Mouse (Mus musculus): ENCODE measurements at regions not wholly inside any gene's neighbourhood (a gene's known extent, or its start where the extent isn't known, plus 50 kb on each side); places are given as distances from the start of the nearest gene placed in this dataset.

DNA sequence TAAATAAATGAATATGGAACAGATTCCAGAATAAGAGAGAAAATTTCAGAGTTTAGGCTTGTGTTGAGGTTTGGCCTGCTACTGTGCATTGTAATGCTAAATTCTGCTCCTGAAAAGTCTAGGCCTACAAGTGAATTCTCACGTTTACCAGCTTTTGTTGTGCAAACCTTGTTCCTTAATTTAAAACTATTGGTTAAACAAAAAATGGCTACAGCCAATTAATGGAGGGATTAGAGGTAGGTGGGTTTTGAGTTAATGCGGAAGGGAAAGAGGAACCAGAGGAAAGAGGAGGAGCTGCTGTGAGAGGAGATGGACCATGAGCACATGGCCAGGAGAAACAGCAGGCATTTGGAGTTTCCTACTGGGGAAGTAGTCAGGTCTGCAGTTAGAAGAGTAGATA lies 79.1 kb upstream of the Tle4 start:
- intact Hi-C loops (cut with DNase I): no loop called here
- no peak for TF ChIP-seq CTCF (IDR thresholded peaks at IDR 0.05)
- no peak overlapping the region for H3K27ac ChIP-seq

DNA sequence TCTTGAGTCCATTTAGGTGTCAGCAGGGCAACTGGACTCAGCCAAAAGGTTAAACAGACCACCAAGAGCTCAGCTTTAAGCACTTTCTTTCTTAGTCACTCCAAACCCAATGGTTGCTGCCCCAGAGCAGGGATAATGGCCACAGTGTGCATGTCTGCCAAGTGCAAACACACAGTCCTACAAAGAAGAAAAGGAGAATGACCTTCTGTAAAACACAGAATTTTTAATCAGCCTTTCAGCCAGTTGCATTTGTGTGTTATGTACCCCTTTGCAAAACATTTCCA lies 72.9 kb upstream of the Tle4 start:
- DNase-seq (ENCODE audit: extremely low spot score in 1 of 2, low spot score in 2 of 2): peak in 1 of 2 experiments; percentile 9
- no peak for TF ChIP-seq CTCF (IDR thresholded peaks at IDR 0.05)
- no peak overlapping the region for H3K27ac ChIP-seq
- intact Hi-C loops (cut with DNase I): no loop called here
- no peak overlapping the region for H3K4me3 ChIP-seq

More for the DNA sequence above, 79.1 kb upstream of the Tle4 start:
- DNase-seq (ENCODE audit: extremely low spot score in 1 of 2, low spot score in 2 of 2): no peak
- no peak overlapping the region for H3K4me3 ChIP-seq

DNA sequence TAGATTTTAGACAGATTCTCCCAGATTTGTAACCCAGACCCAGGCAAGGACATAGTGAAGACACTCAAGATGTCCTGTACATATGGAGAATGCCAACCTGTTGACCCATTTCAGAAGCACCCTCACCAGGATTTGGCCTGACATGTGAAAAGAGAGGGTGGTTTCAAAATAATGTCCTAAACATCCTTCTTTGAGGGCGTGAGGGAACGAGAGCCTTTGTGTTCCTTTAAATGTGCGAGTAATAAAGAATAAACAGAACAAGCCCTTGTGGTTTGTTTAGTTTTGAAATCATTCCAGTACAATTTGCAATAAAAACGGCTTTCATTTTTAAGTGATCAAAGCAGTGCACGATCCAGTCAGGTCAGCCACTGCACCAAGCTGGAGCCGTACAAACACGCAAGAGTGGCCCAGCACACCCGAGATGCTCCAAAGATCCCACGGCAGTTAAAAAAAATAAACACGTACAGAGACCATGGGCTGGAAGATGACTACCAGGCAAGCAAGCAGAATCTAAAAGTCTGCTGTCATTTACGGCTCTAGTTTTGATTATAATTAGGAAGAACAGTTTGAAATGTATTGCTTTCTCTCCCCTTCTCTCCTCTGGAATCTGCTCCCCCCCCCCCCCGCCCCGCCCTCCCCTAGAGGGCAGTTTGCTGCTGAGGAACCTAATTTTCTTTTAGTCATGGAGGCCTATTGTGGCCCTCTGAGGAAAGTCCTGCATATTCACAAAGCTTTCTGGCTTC lies 72.4 kb upstream of the Tle4 start:
- Histone ChIP-seq H3K4me3 (0 out of 2 replicates have a peak overlapping the region, but pooled peaks have one; percentile 1), H3K27ac (no peak overlapping the region)
- intact Hi-C loops (cut with DNase I): no loop called here
- no peak for DNase-seq (ENCODE audit: extremely low spot score in 1 of 2, low spot score in 2 of 2)
- TF ChIP-seq CTCF (IDR thresholded peaks at IDR 0.05): no peak

DNA sequence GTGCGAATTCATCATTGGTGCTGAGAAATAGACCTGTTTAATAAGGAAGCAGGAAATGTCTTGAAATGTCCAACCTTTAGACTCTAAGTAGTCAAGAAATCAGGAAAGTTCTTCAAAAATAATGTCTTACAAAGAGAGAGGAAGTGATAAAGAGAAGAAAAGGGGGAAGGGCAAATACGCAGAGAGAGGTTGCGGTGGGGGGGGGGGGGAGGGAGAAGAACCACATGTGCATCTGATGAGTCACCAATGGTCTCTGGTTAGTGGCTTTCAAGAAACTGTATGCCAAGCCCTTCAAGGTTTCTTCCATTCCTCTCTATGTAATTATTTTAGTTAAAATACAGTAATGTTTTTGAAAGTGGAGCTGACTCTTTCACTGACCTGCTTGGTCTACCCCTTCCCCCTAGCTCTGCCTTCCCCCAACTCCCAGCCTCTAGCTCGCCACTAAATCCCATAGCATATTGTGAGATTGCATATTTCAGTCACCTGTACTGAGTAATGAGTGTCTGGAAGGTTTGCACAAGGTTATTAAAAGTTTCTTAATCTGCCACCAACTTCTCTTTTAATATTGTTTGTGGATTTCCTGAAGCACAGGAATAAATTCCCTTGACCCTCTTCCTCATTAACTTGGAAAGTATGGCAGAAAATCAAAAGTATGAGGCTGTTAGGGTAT lies 70.8 kb upstream of the Tle4 start:
- no peak for TF ChIP-seq CTCF (IDR thresholded peaks at IDR 0.05)
- intact Hi-C loops (cut with DNase I): no loop called here
- H3K27ac ChIP-seq: no peak overlapping the region
- no peak overlapping the region for H3K4me3 ChIP-seq
- no peak for DNase-seq (ENCODE audit: extremely low spot score in 1 of 2, low spot score in 2 of 2)

DNA sequence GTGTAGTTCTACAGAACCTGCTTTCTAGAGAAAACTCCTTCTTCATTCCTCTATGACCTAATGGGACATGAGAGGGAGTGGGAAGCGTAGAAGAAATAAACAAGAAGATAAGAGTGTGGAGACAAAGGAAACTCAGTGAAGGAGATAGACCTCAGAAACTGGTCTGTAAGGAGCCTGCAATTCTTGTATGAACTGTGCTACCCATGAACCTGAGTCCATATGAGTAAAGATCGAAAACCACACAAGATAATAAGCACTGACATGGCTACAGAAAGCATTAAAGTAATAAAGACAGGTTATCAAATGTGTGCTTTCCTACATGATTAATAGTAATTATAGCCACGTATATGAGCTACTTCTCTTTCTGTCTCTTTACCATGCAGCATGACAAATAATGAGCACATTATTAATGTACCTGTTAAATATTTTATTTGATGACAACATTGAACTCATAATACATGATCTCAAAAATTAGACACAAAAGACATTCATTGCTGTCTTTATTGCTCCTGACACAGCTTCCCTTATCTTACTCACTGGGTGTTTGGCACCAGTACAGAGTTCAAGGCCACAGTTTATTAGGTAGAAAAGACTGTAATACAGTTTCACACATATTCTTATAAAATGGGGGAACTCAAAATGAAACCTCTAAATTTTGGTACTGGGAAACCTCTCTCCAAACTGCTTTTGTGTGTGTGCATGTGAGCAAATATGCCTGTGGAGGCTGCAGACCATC lies 67.0 kb upstream of the Tle4 start:
- DNase-seq (ENCODE audit: extremely low spot score in 1 of 2, low spot score in 2 of 2): no peak
- H3K4me3 ChIP-seq: no peak overlapping the region
- TF ChIP-seq CTCF (IDR thresholded peaks at IDR 0.05): no peak
- intact Hi-C loops (cut with DNase I): no loop called here
- H3K27ac ChIP-seq: no peak overlapping the region

DNA sequence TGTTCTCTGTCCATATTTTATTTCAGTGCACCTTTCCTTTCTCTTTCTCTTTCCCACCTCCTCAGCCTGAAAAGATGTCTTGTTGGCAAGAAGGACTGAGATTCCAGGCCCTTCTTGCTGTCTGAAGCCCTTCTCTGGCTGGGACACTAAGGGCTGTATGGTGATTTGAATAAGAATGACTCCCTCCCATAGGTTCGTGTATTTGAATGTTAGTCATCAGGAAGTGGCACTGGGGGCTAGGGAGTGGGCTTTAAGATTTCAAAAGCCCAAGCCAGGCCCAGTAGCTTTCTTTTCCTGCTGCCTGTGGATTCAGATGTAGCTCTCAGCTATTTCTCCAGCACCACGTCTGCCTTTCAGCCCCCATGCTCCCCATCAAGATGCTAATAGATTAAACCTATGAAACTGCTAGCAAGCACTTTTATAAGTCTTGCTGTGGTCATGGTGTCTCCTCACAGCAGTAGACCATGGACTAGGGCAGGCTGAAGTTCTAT lies 66.3 kb upstream of the Tle4 start:
- Histone ChIP-seq H3K4me3 (no peak overlapping the region), H3K27ac (no peak overlapping the region)
- no peak for DNase-seq (ENCODE audit: extremely low spot score in 1 of 2, low spot score in 2 of 2)
- no peak for TF ChIP-seq CTCF (IDR thresholded peaks at IDR 0.05)
- intact Hi-C loops (cut with DNase I): no loop called here

DNA sequence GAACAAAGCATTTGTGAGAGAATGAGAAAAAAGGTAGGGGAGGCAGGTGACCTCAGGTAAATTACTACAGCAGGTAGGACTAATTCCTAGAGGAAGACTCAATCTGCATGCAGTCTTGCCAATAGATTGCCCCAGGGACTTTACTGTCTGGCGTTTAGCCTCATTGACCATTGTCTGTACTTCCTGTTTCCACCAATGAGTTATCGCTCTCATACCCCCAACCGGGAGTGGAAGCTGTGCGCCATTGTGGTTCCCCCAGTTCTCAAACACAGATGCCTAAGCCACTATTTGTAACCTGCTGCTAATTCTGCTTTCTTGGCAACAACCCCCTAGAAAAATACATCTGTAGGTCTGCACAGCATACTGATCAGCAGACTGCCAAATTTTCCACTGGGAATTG lies 65.5 kb upstream of the Tle4 start:
- Histone ChIP-seq H3K4me3 (no peak overlapping the region), H3K27ac (no peak overlapping the region)
- no peak for DNase-seq (ENCODE audit: extremely low spot score in 1 of 2, low spot score in 2 of 2)
- intact Hi-C loops (cut with DNase I): no loop called here
- TF ChIP-seq CTCF (IDR thresholded peaks at IDR 0.05): no peak

DNA sequence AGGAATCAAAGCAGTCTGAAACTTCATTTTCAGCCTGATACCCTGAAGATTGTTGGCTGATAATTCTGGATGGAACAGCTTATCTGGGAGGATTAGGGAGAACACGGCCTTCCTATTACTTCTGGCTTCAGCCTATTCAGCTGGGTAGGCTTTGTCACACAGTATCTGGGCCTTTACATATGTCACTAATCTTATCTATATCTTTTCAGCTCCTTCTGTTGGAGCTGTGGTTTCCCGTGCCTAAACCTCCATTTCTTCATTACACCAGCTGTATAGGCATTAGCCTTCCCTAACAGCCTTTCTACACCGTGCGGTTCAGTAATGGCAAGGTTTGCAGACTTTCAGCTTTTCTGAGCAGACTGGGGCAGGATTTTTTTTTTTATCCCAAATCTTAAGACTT lies 61.9 kb upstream of the Tle4 start:
- intact Hi-C loops (cut with DNase I): no loop called here
- Histone ChIP-seq H3K4me3 (no peak overlapping the region), H3K27ac (no peak overlapping the region)
- no peak for TF ChIP-seq CTCF (IDR thresholded peaks at IDR 0.05)
- DNase-seq (ENCODE audit: extremely low spot score in 1 of 2, low spot score in 2 of 2): no peak

DNA sequence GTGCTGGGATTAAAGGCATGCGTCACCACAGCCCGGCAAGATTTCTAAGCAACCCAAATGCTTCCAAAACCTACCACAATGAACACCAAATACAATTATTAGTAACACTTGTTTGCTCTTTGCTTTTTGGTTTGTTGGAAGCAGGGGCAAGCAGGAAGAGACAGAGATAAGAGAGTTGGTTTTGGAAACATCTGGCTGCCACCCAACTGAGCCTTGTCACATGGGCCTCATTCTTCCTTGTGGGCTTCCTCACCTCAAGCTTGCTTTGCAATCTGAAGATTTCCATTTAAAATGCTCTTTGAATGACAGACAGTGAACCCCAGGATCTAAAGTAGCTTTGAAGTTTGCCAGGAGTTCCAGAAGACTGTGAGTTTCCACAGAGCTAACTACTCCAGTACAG lies 60.6 kb upstream of the Tle4 start:
- no peak overlapping the region for H3K27ac ChIP-seq
- no peak for TF ChIP-seq CTCF (IDR thresholded peaks at IDR 0.05)
- DNase-seq (ENCODE audit: extremely low spot score in 1 of 2, low spot score in 2 of 2): no peak
- H3K4me3 ChIP-seq: no peak overlapping the region
- intact Hi-C loops (cut with DNase I): no loop called here

DNA sequence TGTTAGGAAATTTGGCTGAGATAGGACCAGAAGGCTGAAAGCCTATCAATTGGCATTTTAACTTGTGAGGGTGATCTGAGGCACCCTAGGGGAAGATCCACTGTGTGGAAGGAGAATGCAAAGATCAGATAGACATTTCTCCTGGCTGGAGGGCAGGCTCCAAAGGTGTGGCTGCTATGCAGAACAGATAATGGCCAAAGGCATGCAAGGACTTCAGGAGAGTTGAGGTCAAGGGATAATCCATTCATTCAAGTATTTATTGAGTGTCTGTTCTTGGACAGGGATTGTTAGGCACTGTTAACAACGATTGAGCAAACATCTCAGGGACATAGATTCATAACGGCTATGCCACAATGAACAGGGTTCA lies 58.2 kb upstream of the Tle4 start:
- H3K4me3 ChIP-seq: no peak overlapping the region
- no peak overlapping the region for H3K27ac ChIP-seq
- TF ChIP-seq CTCF (IDR thresholded peaks at IDR 0.05): no peak
- intact Hi-C loops (cut with DNase I): no loop called here
- no peak for DNase-seq (ENCODE audit: extremely low spot score in 1 of 2, low spot score in 2 of 2)

DNA sequence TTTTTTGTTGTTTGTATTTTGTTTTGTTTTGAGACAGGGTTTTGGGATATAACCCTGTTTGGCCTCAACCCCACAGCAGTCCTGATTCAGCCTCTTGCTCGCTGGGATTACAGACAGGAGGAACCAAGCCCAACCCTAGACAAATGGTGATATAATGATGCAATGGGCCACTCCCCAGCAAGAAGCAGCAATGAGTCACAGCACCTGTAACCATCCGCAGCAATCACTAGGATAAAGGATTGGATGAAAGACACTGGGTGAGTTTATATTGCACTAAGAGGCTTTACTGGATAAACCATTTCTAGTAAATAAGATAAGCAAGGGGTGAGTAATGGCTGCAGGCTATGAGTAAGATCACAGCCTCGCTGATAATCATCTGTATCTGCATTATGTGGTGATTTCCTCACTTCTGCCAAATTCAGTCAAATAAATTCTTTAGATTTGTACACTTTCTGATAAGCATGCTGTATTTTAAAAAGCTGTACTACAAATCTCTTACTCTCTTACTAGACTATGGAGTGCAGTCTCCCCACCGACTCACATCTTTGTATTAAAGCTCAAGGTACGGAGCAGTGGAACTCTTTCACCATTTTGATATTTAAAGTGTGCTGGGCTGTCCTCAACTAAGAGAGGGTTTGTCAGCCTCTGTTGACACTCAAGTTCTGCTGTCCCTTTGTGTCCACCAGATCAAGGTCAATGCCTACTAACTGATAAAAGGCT lies 57.6 kb upstream of the Tle4 start:
- intact Hi-C loops (cut with DNase I): no loop called here
- no peak for DNase-seq (ENCODE audit: extremely low spot score in 1 of 2, low spot score in 2 of 2)
- Histone ChIP-seq H3K27ac (no peak overlapping the region), H3K4me3 (no peak overlapping the region)
- no peak for TF ChIP-seq CTCF (IDR thresholded peaks at IDR 0.05)
